Mouse (Mus musculus) kidney, adult 2 months (tissue): ENCODE results near the gene Kansl3.

Experiments used
- CTCF ChIP-seq: fragments of 200-500 bp; conservative IDR thresholded peaks from 2 replicates; pipeline ENCODE4 v1.5.1; 2011; ENCODE audit warnings: low read depth, mild to moderate bottlenecking, control low read depth, low read length, moderate library complexity, mixed read lengths; ENCODE audit not compliant: insufficient read depth, insufficient read length
- POLR2A ChIP-seq: fragments of 200-500 bp; IDR thresholded peaks from one replicate; pipeline ENCODE4 v1.6.1; 2011; ENCODE audit warnings: low read depth, low read length, control low read depth

- TF ChIP-seq POLR2A = no peak
- no peak for TF ChIP-seq CTCF
These were observed 35.5 kb upstream of the Kansl3 start for GRCm38 (mm10) chr1:36404531-36404930.
